Mouse (Mus musculus) spleen, adult 2 months (tissue): ENCODE measurements around the gene Cxcr5. TPM values are rescaled to one million over a fixed set of nuclear protein-coding genes. Genes with fewer than 3 reads are reported as not detected.

Source experiments
- DNase-seq, 2 experiments: peaks; one replicate each; pipeline versions ENCODE4 v3.0.0 to v3.0.0-alpha.2; 2012 to 2021; ENCODE audit warnings: low spot score in 2 of 2, low read depth in 1 of 2
- H3K27ac ChIP-seq: fragments of 200-500 bp; 2 replicates; pipeline ENCODE4 v1.5.1; 2012; ENCODE audit warnings: low read length, inconsistent platforms; ENCODE audit not compliant: insufficient read depth
- H3K27me3 ChIP-seq: fragments of 200-500 bp; 2 replicates; pipeline ENCODE4 v1.6.1; 2012; ENCODE audit warnings: mild to moderate bottlenecking, moderate library complexity, low read length, inconsistent platforms; ENCODE audit not compliant: control insufficient read depth, insufficient read depth
- H3K36me3 ChIP-seq: fragments of 200-500 bp; 2 replicates; pipeline ENCODE4 v1.6.1; 2012; ENCODE audit warnings: mild to moderate bottlenecking, low read length, inconsistent platforms; ENCODE audit not compliant: control insufficient read depth, insufficient read depth
- H3K4me1 ChIP-seq: fragments of 200-500 bp; 2 replicates; pipeline ENCODE4 v1.6.1; 2011; ENCODE audit warnings: inconsistent platforms; ENCODE audit not compliant: control insufficient read depth, insufficient read depth, insufficient read length
- H3K4me3 ChIP-seq: fragments of 200-500 bp; 2 replicates; pipeline ENCODE4 v1.5.1; 2011; ENCODE audit warnings: mild to moderate bottlenecking, inconsistent platforms; ENCODE audit not compliant: insufficient read depth, insufficient read length; ENCODE audit errors: extremely low read depth
- CTCF ChIP-seq: fragments of 200-500 bp; IDR thresholded peaks from 2 replicates; pipeline ENCODE4 v1.5.1; 2011; ENCODE audit warnings: mild to moderate bottlenecking, inconsistent platforms; ENCODE audit not compliant: insufficient read depth, insufficient read length, insufficient replicate concordance; ENCODE audit errors: extremely low read depth
- POLR2A ChIP-seq: fragments of 200-500 bp; IDR thresholded peaks from 2 replicates; pipeline ENCODE4 v1.6.1; 2011; ENCODE audit warnings: low read depth, low read length, inconsistent platforms
- WGBS: fragments of 180-500 bp; shearing (Covaris S2); methylation state at CpG from one replicate; pipeline ENCODE4 v1.1.7; 2018; 5-methylcytosine and 5-hydroxymethylcytosine counted together
- polyA plus RNA-seq: library from polyadenylated mRNA; depleted of rRNA; stranded (reverse); fragments of >200 nt; gene quantifications from 2 replicates; pipeline ENCODE4 v1.2.3, GENCODE M21; 2012

Cxcr5 gene
- polyA plus RNA-seq, 1 experiment = 133 TPM

DNA sequence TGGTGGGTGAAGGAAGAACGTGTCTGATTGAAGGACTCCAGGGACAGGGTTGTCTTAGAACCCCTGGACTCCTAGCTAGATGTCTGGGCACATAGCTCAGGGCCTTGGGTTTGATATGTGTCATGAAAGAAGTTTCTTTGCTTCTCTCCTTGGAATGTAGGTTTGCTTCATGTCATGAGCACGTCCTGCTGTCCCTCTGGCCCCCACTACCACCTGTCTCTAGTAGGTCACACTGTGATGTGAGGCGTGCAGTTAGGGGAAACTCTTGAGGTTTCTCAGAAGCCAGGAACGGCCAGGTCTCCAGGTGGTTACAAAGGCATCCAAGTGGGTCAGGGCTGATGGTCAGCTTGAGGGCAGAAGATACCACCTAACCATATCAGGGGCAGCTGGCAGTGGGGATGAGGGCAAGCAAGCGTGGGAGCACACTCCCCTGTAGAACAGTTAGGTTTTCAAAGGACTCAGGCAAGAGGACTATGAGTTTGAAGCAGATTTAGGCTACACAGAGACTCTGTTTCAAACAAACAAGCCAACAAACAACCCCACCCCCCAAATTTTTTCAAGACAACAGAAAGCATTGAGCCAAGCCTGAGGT, 37.3 kb downstream of the Cxcr5 start:
- no peak for DNase-seq
- TF ChIP-seq CTCF (no peak), POLR2A (no peak; the same call in 1 of the 2 replicates)
- peak overlapping the region; percentile 63 for H3K4me3 ChIP-seq
- H3K36me3 ChIP-seq = peaks cover 6% of the 10 kb centered on the region
- 32% methylated on average over 5 of the region's 5 CpGs for WGBS
- H3K4me1 ChIP-seq = peaks cover 29% of the 10 kb centered on the region; the same call in 1 of the 2 replicates
- H3K27ac ChIP-seq = peak overlapping the region; percentile 90
- H3K27me3 ChIP-seq = no peaks in the 10 kb centered on the region

DNA sequence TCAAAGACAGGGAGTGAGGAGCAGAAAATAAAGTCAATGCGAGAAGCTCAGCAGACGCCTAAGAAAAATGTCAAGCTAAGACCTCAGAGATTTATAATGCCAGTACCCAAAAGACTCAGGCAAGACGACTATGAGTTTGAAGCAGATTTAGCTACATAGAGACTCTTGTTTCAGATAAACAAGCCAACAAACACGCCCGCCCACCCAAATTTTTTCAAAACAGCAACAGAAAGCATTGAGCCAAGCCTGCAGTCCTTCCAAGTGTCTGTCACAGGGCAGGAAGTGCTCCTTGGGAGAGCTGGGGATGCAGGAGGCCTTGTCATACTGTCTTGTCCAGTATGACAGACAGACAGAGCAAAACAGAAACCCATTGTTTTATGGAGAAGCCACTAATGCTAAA, 38.0 kb downstream of the Cxcr5 start:
- no peaks in the 10 kb centered on the region for H3K27me3 ChIP-seq
- no peak for DNase-seq
- peak overlapping the region; percentile 90 for H3K27ac ChIP-seq
- H3K4me3 ChIP-seq = peak overlapping the region; percentile 63
- peaks cover 6% of the 10 kb centered on the region for H3K36me3 ChIP-seq
- 60% methylated on average over 5 of the region's 5 CpGs for WGBS
- no peak for TF ChIP-seq CTCF
- no peak for TF ChIP-seq POLR2A
- peaks cover 26% of the 10 kb centered on the region; the same call in 1 of the 2 replicates for H3K4me1 ChIP-seq

GRCm38 (mm10) chr9:44521927-44522326, 39.8 kb downstream of the Cxcr5 start:
- H3K4me1 ChIP-seq = peaks cover 25% of the 10 kb centered on the region
- H3K4me3 ChIP-seq = peak overlapping the region; percentile 39; the same call in 1 of the 2 replicates
- peaks cover 6% of the 10 kb centered on the region for H3K36me3 ChIP-seq
- H3K27me3 ChIP-seq = no peaks in the 10 kb centered on the region
- TF ChIP-seq CTCF (no peak), POLR2A (peak; percentile 33; the same call in 1 of the 2 replicates)
- DNase-seq = peak; percentile 75 to 77
- H3K27ac ChIP-seq = peak overlapping the region; percentile 94
- WGBS = 14% methylated on average over 10 of the region's 10 CpGs

GRCm38 (mm10) chr9:44518068-44518467, 43.6 kb downstream of the Cxcr5 start:
- WGBS = 81% methylated on average over 7 of the region's 7 CpGs
- peaks cover 46% of the 10 kb centered on the region for H3K4me1 ChIP-seq
- DNase-seq = no peak

GRCm38 (mm10) chr9:44517368-44517767, 44.3 kb downstream of the Cxcr5 start:
- Histone ChIP-seq H3K27me3 (no peaks in the 10 kb centered on the region), H3K27ac (peak overlapping the region; percentile 78), H3K4me1 (peaks cover 53% of the 10 kb centered on the region), H3K4me3 (no peak overlapping the region), H3K36me3 (peaks cover 18% of the 10 kb centered on the region)
- 51% methylated on average over 4 of the region's 4 CpGs for WGBS
- no peak for TF ChIP-seq POLR2A
- no peak for DNase-seq

More at GRCm38 (mm10) chr9:44518068-44518467, 43.6 kb downstream of the Cxcr5 start:
- Histone ChIP-seq H3K36me3 (peaks cover 11% of the 10 kb centered on the region), H3K4me3 (no peak overlapping the region), H3K27me3 (no peaks in the 10 kb centered on the region), H3K27ac (peak overlapping the region; percentile 78)
- TF ChIP-seq CTCF (no peak), POLR2A (no peak)

DNA sequence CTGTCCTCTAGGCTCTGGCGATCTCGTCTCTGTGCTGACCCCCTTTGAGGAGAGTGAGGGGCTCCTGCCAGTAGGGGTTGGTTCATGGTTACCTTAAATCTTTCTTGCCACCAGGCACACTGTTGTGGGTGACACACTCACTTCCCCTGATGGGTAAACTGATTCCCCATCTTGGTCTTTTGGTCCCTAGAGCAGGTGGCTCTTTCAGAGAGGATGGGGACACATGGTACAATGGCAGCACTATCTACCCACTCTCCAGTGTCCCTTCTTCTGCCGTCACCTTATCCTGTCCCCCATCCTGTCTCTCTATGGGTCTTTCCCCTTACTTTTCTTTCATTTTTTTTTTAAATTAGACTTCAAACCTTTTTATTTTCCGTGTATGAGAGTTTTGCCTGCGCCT, 45.8 kb downstream of the Cxcr5 start:
- TF ChIP-seq POLR2A (no peak), CTCF (no peak)
- Histone ChIP-seq H3K27me3 (no peaks in the 10 kb centered on the region), H3K36me3 (peaks cover 21% of the 10 kb centered on the region), H3K4me1 (peaks cover 66% of the 10 kb centered on the region), H3K4me3 (no peak overlapping the region), H3K27ac (peak overlapping the region; percentile 88)
- DNase-seq = no peak
- whole genome bisulfite sequencing = 42% methylated on average over 5 of the region's 5 CpGs

DNA sequence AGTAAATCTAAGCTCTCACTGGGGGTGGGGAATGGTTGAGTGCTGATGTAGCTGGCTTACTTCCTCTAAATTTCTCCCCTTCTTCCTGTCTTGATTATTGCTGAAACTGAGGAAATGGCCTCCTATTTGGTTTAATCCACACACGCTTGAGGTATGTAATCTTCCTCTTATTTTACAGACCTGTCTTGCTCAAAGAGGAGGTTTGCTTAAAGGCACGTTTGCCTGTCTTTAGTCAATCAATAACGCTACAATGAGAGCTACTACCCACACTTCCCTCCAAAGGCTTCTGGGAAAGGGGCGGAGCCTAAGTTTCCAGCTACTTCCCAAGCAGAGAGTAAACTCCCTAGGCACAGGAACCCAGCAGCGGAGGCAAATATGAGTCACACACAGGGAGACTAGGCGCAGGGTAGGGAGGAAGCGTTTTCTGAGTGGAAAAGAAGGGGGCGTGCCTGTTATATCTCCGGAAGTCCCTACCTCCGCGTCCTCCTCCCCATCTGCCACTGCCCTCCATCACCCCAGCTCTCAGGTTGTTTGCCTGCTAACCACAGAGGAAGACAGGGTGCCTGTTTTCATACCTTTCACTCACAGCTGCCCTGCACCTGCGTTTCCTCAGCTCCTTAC, 46.4 kb downstream of the Cxcr5 start:
- Histone ChIP-seq H3K4me1 (peaks cover 67% of the 10 kb centered on the region), H3K4me3 (peak overlapping the region; percentile 16; the same call in 1 of the 2 replicates), H3K36me3 (peaks cover 17% of the 10 kb centered on the region), H3K27ac (peak overlapping the region; percentile 88), H3K27me3 (no peaks in the 10 kb centered on the region)
- peak in 1 of 2 experiments; percentile 81 for DNase-seq
- 4% methylated on average over 12 of the region's 12 CpGs for WGBS
- peak; percentile 9; the same call in 1 of the 2 replicates for TF ChIP-seq POLR2A
- no peak for TF ChIP-seq CTCF
